Mouse (Mus musculus): Measurements from ENCODE around the gene Itgam.

DNA sequence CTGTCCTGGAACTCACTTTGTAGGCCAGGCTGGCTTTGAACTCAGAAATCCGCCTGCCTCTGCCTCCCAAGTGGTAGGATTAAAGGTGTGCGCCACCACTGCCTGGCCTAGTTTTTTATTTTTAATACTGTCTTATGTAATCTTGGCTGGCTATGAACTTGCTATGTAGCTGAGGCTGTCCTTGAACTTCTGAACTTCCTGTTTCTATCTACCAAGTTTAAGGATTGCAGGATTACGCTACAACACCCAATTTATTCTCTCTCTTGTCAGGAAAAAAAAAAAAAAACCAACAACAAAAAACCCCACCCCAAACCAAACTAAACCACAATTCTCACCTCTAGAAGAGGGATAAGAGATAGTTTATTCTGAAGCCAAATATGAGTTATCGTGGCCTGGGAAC lies 28.8 kb upstream of the Itgam start:
- TF ChIP-seq POLR2A (IDR thresholded peaks at IDR 0.05; ENCODE audit: borderline replicate concordance, extremely low read depth, insufficient read depth, insufficient read length, poor library complexity, severe bottlenecking) (no peak), CTCF (IDR thresholded peaks at IDR 0.05; ENCODE audit: borderline replicate concordance, extremely low read depth, insufficient read depth, insufficient read length) (no peak)

All from brain, embryonic 14.5 days (tissue).